Mouse (Mus musculus): ENCODE data around the gene Gm128. TPM values are rescaled to one million over a fixed set of nuclear protein-coding genes. Genes with fewer than 3 reads are reported as not detected.

Gm128 gene
- under 1 TPM; 0.49 to 0.94 (median 0.85) TPM for polyA plus RNA-seq (2017; shearing (Covaris generic))

- ATAC-seq: no peak
These were observed at the start of gene Gm128 for GRCm38 (mm10) chr3:95241498-95241897. Gm128 (minus strand) TSS chr3:95241598.

- no peak for ATAC-seq
These were observed 49.6 kb upstream of the Gm128 start for GRCm38 (mm10) chr3:95291041-95291440.

DNA sequence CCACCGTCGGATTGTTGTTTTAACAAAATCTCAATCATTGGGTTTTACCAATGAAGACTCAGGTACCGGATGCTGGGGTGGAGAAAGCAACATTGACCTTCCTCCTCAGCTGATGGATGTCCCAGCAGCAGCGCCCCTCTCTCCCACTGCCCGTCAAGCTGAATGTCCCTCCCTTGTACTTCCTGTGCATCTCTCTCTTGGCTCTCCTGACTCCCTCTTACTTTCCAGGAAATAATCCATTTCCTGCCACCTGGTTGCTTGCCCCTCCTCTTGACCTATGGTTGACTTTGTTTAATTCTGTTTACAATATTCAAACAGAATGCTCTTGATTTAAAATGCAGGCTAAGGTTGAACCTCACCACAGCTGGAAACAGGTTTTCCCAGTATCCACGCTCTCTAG lies 48.8 kb upstream of the Gm128 start:
- ATAC-seq: no peak

- no peak for ATAC-seq
These were observed 48.0 kb upstream of the Gm128 start for GRCm38 (mm10) chr3:95289419-95289818.

- ATAC-seq: no peak
These were observed 46.1 kb upstream of the Gm128 start for GRCm38 (mm10) chr3:95287541-95287940.

GRCm38 (mm10) chr3:95286510-95286909 lies 45.1 kb upstream of the Gm128 start:
- ATAC-seq: no peak

DNA sequence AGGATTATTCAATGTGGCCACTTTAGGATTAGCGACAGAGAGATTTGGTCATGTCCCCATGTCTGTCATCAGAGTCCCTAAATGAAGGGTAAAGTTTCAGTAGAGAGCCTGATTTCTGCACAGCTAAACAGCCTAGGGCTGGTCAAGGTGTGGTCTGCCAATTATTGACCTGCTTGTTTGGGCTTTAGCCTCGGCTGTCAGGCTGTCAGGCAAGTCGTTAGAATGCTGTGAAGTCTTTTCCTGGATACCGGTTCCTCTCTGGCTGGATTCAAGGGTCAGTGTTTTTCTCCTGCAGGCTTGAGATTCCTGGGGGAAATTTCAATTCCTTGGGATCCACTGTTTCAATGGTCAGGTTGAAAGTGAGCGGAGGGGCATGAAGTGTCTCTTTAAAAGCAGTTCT lies 44.6 kb upstream of the Gm128 start:
- no peak for ATAC-seq

GRCm38 (mm10) chr3:95285390-95285789 lies 44.0 kb upstream of the Gm128 start:
- no peak for ATAC-seq

GRCm38 (mm10) chr3:95284501-95285281 lies 43.3 kb upstream of the Gm128 start:
- ATAC-seq: no peak

DNA sequence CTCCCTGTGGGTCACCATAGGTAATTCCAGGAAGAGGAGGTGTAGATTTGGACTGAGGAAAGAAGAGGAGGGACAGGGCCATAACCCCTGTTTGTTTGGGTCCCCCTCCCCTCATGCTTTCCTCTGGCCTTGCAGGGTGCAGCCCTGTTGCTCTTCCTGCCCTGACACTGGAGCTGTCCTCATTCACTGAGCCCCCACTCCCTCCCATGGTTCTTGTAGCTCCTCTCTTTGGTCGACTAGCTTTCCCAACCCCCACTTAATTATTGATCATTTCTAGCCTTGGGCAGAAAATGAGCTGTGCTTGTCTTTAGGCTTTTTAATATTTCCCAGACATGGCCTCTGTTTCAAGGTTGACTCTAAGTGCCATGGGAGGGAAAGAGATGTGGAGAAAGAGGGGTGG lies 42.7 kb upstream of the Gm128 start:
- ATAC-seq: no peak

DNA sequence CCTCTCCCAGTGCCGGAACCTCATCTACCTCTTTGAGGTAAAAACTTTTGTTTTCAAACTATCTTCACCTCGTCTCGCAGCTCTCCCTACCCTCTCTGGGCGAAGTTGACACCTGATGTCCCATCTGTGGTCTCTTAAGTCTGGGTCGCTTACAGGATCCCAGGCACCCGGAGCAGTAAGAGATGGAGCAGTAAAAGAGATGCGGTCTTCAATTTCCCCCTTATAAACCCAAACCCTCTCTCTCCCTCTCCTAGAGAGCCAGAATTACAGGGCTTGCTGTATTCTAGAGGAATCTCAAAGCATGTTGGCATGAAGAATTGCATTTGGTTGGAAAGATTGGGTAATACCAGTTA lies 42.2 kb upstream of the Gm128 start:
- ATAC-seq: no peak

DNA sequence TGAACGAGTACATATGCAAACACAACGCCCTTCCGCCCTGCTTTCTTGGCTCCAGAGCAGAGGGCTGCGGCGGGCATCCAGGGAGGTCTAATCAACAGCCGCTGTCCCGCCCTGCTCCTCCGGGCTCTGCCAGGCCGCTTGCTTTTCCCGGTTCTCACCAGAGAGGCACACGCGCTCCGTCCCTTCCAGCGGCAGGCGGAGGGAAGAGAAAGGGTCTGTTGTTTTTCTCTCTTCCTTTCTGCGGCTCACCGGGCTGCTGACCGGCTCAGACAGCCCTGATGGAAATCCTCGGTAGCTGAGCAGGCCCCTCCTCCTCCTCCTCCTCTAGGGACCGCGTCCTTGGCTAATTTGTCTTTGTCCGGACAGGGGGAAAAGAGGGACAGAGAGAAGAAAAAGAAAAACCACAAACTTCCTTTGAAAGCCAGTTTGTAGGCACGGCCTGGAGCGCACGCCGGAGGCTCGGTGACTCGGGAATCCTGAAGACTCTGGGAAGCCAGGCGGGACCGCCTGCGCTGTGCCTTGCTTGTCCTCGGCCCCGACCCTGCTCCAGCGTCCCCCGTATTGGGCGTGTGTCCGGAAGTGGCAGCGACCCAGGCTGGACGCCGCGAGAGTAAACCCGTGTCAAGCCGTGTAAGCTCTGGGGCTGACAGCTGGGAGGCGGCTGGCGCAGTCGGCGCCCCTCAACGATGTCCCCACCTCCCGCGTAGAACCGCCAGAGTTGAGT lies 41.6 kb upstream of the Gm128 start:
- ATAC-seq: peak; percentile 32

DNA sequence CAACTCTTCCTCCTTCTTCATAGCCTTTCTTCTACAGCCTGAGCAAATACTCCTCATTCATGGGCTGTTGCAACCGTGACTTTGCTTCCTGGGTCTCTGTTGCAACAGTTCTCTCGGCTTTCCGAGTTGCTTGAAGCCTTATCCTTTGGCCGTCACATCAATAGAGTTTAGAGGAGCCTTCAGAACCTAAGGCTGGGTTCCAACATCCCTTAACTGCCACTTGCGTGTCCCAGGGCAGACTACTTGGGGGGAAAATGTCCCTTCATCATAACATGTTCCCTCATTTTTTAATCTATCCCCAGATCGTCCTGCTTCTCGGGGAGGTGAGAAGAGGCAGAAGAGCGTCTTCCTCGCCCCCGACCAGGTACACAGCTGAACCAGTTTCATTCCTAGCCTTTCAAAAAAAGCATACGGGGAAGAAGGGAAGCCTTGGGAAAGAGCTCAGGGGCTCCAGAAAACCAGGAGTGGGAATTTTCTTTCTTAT lies 41.0 kb upstream of the Gm128 start:
- ATAC-seq: no peak

- peak; percentile 93 for ATAC-seq
These were observed 40.1 kb upstream of the Gm128 start, which contains the start of the genes Mindy1 and Prune1 for GRCm38 (mm10) chr3:95281216-95282126. Mindy1 (plus strand) TSS chr3:95281345. Prune1 (minus strand) TSS chr3:95282076.

DNA sequence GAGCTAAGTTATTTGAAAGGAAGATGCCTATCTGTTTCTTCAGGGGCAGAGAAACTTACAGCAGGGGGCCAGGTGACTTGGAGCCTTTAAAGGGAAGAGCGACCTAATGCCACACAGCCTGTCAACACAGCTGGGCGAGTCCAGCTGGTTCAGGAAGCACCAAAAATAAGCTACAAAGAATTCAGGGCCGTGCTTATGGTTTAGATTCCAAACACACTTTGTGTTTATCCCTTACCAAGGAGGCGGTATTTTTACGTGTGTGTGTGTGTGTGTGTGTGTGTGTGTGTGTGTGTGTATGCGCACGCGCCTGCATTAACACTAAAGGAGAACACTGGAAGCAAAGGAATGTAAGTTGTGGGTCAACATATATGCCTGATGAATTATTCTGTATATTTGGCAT lies 39.3 kb upstream of the Gm128 start:
- ATAC-seq: no peak

GRCm38 (mm10) chr3:95277149-95277551 lies 35.8 kb upstream of the Gm128 start:
- no peak for ATAC-seq

- no peak for ATAC-seq
These were observed 35.1 kb upstream of the Gm128 start for GRCm38 (mm10) chr3:95276428-95276934.

DNA sequence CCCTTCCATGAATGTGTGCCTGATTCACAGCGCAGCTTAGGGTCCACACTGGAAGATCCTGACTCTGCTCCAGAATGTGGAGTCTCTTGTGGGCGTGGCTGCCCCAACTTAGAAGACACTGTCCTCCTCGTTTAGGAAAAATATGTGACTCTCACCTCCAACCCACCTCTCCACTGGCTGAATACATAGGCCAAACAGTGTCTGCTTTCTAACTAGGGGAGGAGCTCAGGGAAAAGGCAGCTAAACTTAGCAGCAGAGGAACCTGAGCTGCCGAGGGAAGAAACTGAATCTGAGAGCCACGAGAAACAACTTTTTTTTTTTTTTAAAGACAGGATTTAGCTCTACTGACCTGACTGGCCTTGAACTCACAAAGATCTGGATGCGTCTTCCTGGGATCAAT lies 33.8 kb upstream of the Gm128 start:
- no peak for ATAC-seq

DNA sequence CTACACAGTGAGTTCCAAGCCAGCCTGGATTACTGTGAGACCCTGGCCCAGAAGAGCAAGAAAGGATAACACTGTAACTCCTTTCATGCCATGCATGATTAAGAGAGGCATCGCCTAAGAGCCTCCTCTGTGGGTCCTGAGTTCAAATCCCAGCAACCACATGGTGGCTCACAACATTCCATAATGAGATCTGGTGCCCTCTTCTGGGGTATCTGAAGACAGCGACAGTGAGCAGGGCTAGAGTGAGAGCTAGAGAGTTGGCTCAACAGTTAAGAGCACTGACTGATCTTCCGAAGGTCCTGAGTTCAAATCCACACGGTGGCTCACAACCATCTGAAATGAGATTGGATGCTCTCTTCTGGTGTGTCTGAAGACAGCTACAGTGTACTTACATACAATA lies 33.1 kb upstream of the Gm128 start:
- no peak for ATAC-seq

DNA sequence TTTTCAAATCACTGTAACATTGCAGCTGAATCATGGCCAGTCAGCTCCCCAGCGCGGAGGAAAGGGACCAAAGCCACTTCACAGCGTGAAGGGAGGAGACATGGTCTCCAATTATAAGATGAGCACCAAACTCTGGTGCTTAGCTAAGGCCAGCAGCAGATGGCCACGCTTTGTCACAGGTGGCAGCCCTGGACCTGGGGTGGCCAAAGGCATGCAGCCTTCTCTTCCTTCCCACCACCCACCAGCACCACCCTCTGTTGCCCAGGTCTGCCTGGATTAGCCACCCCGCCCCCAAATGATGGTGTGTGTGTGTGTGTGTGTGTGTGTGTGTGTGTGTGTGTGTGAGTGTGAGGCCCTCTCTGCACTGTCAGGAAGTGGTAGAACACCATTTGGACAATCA lies 32.1 kb upstream of the Gm128 start:
- no peak for ATAC-seq

- no peak for ATAC-seq
These were observed 29.5 kb upstream of the Gm128 start for GRCm38 (mm10) chr3:95270766-95271364.

DNA sequence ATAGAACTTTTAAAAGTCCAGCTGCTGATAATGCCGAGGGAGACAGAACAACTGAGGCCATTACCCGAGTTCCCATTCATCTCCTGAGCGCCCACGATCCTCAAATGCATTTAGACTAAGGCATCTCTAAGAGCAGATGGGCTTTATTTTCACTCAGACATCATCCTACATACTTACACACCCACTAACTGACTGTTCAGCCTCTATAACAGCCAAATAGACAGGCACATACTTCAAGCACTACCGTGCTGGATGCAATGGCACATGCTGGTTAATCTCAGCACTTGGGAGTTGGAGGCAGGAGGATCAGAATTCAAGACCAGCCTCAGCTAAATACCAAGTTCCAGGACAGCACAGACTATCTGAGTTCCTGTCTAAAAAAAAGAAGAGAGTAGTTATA lies 28.4 kb upstream of the Gm128 start:
- no peak for ATAC-seq
